Mouse (Mus musculus): ENCODE results near the gene Ruvbl1. TPM values are rescaled to one million over a fixed set of nuclear protein-coding genes. Genes with fewer than 3 reads are reported as not detected.

Gene Ruvbl1
- polyA plus RNA-seq, 1 experiment from 2014 or later, result 75.7 TPM

DNA sequence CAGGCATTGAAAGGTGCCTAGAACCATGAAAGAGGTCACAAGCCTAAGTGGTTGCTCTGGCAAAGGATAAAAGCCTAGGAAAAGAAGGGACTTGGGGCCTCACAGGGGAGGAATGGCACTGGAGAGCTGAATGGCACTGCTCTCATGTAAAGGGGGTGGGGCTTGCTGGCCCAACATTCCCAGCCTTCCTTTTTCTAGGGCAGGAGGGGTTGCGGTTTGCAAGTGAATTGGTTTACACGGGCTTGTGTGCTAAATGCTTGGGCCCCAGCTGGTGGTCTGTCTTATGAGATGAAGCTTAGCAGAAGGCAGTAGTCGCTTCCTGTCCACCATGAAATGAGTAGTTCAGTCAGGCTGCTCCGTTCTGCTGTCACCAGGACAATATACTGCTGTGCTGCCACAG is 17.8 kb upstream of the Ruvbl1 start:
- Histone ChIP-seq H3K9ac (no peak overlapping the region), H3K4me2 (no peak overlapping the region), H3K27ac (ENCODE audit: poor library complexity, severe bottlenecking) (no peak overlapping the region), H3K36me3 (no peaks in the 10 kb centered on the region), H3K27me3 (replicated peaks) (peaks cover 5% of the 10 kb centered on the region; the same call in 1 of the 2 replicates), H3K4me3 (no peak overlapping the region), H3K9me3 (replicated peaks) (no peaks in the 10 kb centered on the region), H3K4me1 (replicated peaks) (peaks cover 8% of the 10 kb centered on the region; the same call in 1 of the 2 replicates)
- ATAC-seq (ENCODE audit: insufficient number of reproducible peaks, low FRiP score), result no peak
- 56% methylated on average over 4 of the region's 4 CpGs for WGBS

DNA sequence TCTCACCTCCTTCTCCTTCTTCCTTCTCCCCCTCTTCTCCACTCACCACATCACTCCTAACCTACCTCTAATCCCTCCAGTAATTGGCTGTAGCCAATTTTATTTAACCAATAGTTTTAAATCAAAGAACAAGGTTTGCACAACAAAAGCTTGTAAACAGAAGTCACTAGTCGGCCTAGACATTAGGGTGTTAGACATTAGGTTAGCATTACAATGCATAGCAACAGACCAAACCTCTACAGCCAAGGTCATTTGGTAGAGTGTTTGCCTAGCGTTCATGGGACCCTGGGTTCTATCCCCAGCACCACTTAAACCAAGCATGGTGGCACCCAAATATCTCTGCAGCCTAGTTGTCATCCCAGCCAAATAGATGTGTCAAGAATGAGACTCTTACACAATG is 10.7 kb upstream of the Ruvbl1 start:
- peaks cover 5% of the 10 kb centered on the region; the same call in 1 of the 2 replicates for H3K27me3 ChIP-seq (replicated peaks)
- WGBS, result 56% methylated on average over 2 of the region's 2 CpGs

DNA sequence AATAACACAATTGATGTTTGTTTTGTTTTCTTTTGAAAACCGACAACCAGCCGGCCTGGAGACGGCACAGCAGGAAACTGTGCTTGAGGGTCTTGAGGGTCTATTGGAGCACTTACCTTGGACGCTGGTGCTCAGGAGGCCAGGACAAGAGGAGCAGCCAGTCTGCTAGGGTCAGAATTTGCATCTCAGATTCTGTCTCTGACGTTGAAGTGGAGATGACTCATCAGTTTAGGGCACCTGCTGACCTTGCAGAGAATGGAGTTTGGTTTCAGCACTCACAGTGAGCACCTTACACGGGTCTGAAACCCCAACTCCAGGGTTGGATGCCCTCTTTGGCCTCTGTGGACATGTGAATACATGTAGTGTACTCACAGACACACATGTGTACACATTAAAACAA is 4.7 kb downstream of the Ruvbl1 start:
- WGBS, result 78% methylated on average over 6 of the region's 6 CpGs
- ATAC-seq (ENCODE audit: insufficient number of reproducible peaks, low FRiP score), result no peak

More for the DNA sequence above, 10.7 kb upstream of the Ruvbl1 start:
- H3K9ac ChIP-seq, result no peak overlapping the region
- no peak overlapping the region for H3K4me3 ChIP-seq
- H3K27ac ChIP-seq (ENCODE audit: poor library complexity, severe bottlenecking), result no peak overlapping the region
- no peaks in the 10 kb centered on the region for H3K9me3 ChIP-seq (replicated peaks)
- no peaks in the 10 kb centered on the region for H3K36me3 ChIP-seq
- H3K4me2 ChIP-seq, result no peak overlapping the region
- no peak for ATAC-seq (ENCODE audit: insufficient number of reproducible peaks, low FRiP score)
- no peaks in the 10 kb centered on the region for H3K4me1 ChIP-seq (replicated peaks)

DNA sequence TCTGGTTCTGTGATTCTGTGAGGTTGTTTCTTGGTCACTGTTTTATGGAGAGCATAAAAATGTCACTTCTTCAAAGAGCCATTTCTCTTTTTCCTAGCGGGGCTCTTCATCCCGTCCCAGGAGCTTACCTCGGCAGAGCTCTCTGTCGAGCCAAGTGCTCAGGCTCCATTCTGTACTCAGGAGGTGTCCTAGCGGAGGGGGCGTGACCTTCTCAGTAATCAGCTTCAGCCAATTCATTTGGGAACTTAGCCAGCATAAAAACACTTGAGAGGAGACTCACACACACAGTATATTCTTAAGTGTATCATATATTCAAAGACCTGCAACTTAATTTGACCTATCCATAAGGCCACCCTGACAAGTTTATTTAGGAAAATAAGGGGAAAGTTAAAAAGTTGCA is 15.2 kb downstream of the Ruvbl1 start:
- Histone ChIP-seq H3K9ac (no peak overlapping the region), H3K27ac (ENCODE audit: poor library complexity, severe bottlenecking) (no peak overlapping the region), H3K4me3 (no peak overlapping the region), H3K27me3 (replicated peaks) (no peaks in the 10 kb centered on the region), H3K9me3 (replicated peaks) (no peaks in the 10 kb centered on the region), H3K4me1 (replicated peaks) (peaks cover 28% of the 10 kb centered on the region), H3K36me3 (peaks cover 78% of the 10 kb centered on the region), H3K4me2 (no peak overlapping the region)
- 56% methylated on average over 6 of the region's 6 CpGs for WGBS
- no peak for ATAC-seq (ENCODE audit: insufficient number of reproducible peaks, low FRiP score)

More for the DNA sequence above, 4.7 kb downstream of the Ruvbl1 start:
- Histone ChIP-seq H3K9me3 (replicated peaks) (no peaks in the 10 kb centered on the region), H3K27me3 (replicated peaks) (no peaks in the 10 kb centered on the region), H3K4me2 (no peak overlapping the region), H3K4me3 (no peak overlapping the region), H3K36me3 (peaks cover 67% of the 10 kb centered on the region), H3K9ac (no peak overlapping the region), H3K4me1 (replicated peaks) (peaks cover 15% of the 10 kb centered on the region), H3K27ac (ENCODE audit: poor library complexity, severe bottlenecking) (no peak overlapping the region)

DNA sequence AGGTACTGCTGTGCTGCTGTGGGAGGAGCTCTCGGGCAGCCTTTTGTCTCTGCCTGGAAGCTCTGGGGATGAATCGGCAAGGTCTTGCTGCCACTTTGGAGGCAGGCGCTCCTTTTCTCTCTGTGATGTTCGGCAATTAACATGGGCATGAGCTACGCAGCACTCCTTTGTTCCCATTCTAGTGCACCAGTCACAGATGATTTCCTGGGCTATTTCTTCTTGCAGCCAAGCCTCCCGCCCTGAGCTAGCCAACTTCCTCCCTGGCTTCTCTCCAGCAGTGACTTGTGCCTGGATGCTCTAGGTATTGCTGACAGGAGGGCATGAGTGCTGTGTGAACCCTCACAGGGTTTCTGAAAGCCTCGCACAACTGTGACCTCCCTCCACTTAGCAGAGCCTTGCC is 17.9 kb downstream of the Ruvbl1 start:
- no peak overlapping the region for H3K9ac ChIP-seq
- no peaks in the 10 kb centered on the region for H3K9me3 ChIP-seq (replicated peaks)
- H3K27ac ChIP-seq (ENCODE audit: poor library complexity, severe bottlenecking), result no peak overlapping the region; the same call in 1 of the 2 replicates
- H3K27me3 ChIP-seq (replicated peaks), result no peaks in the 10 kb centered on the region
- ATAC-seq (ENCODE audit: insufficient number of reproducible peaks, low FRiP score), result no peak
- peaks cover 86% of the 10 kb centered on the region for H3K36me3 ChIP-seq
- H3K4me2 ChIP-seq, result no peak overlapping the region
- 74% methylated on average over 7 of the region's 7 CpGs for WGBS
- H3K4me1 ChIP-seq (replicated peaks), result peaks cover 17% of the 10 kb centered on the region; the same call in 1 of the 2 replicates
- no peak overlapping the region for H3K4me3 ChIP-seq

DNA sequence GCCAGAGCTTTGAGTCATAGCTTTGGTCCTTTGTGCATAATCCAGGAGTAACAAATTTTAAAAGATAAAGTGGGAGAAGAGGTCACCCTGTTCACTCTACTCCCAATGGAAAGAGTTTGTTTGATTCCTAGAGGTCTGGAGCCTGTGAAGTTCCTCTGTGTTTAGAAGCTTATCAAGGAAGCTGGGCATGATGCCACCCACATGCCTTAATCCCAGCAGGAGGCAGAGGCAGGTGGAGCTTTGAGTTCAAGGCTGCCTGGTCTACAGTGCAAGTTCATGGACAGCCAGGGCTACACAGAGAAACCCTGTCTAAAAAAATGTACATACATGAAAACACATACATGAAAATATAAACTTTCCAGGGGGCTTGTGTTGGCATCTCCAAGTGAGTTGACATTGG is 18.7 kb downstream of the Ruvbl1 start:
- Histone ChIP-seq H3K27ac (ENCODE audit: poor library complexity, severe bottlenecking) (no peak overlapping the region), H3K4me2 (no peak overlapping the region), H3K9ac (no peak overlapping the region), H3K36me3 (peaks cover 84% of the 10 kb centered on the region), H3K9me3 (replicated peaks) (no peaks in the 10 kb centered on the region), H3K4me3 (no peak overlapping the region), H3K4me1 (replicated peaks) (peaks cover 17% of the 10 kb centered on the region; the same call in 1 of the 2 replicates), H3K27me3 (replicated peaks) (no peaks in the 10 kb centered on the region)
- no peak for ATAC-seq (ENCODE audit: insufficient number of reproducible peaks, low FRiP score)

DNA sequence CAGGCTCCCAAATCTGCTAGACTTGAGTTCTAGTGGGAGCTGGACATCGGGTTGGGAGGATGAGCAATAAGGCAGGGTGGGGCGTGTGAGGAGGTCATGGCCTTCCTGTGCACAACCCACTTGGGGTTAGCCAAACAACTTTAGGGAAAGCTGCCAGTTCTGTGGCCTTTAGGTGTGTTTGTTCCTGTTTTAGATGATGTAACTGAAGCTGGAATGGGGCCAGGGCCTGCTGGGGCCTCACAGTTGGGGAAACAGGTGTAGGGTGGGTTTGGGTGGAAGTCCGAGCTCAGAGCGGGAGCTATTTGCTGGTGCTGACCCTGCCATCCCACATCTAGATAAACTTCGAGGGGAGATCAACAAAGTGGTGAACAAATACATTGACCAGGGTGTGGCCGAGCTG is 20.2 kb downstream of the Ruvbl1 start:
- Histone ChIP-seq H3K9ac (no peak overlapping the region), H3K4me1 (replicated peaks) (peaks cover 12% of the 10 kb centered on the region; the same call in 1 of the 2 replicates), H3K9me3 (replicated peaks) (no peaks in the 10 kb centered on the region), H3K36me3 (peaks cover 73% of the 10 kb centered on the region), H3K27me3 (replicated peaks) (no peaks in the 10 kb centered on the region), H3K4me2 (no peak overlapping the region), H3K27ac (ENCODE audit: poor library complexity, severe bottlenecking) (no peak overlapping the region), H3K4me3 (no peak overlapping the region)
- WGBS, result 83% methylated on average over 6 of the region's 6 CpGs
- no peak for ATAC-seq (ENCODE audit: insufficient number of reproducible peaks, low FRiP score)

DNA sequence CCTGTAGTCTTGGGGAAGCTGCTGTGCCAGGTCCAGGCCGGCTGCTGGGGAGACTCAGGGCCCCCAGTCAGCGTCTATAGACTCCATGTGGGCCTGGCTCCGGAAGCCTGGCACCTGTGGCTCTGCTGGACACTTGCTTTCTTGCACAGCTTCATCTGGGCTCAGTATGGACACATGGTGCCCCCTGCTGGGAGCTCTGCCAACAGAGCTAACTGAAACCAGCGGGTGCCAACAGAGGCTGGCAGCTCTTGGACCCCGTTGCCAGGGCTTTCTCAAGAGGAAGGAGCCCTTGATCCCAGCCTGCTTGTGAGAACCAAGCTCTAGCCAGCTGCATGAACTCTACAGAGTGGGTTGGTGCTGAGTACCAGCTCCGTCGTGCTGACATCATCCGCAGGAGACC is 21.7 kb downstream of the Ruvbl1 start:
- Histone ChIP-seq H3K27me3 (replicated peaks) (no peaks in the 10 kb centered on the region), H3K4me3 (no peak overlapping the region), H3K9ac (no peak overlapping the region), H3K4me1 (replicated peaks) (peaks cover 9% of the 10 kb centered on the region; the same call in 1 of the 2 replicates), H3K4me2 (no peak overlapping the region), H3K27ac (ENCODE audit: poor library complexity, severe bottlenecking) (no peak overlapping the region), H3K36me3 (peaks cover 76% of the 10 kb centered on the region), H3K9me3 (replicated peaks) (no peaks in the 10 kb centered on the region)
- 82% methylated on average over 8 of the region's 8 CpGs for WGBS
- no peak; the same call in 1 of the 2 replicates for ATAC-seq (ENCODE audit: insufficient number of reproducible peaks, low FRiP score)

DNA sequence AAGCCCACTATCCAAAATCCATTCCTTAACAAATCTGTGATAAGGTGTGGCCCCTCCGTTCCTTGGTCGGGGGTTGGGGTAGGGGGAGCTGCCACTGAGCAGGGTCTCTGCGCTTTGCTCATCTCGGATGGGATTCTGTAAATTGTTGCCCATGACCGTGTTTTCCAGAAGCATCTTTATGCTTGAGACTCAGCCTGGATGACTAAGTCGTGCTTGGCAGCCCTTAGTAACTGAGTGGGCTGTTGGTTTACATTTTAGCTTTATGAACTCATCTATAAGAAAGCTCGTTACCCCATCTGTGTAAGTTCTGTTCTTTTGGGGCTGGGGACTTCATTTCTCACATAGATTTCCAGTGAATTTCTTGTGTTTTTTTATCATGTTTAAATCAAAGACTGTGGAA is 23.8 kb downstream of the Ruvbl1 start:
- Histone ChIP-seq H3K4me2 (no peak overlapping the region), H3K27ac (ENCODE audit: poor library complexity, severe bottlenecking) (no peak overlapping the region), H3K9me3 (replicated peaks) (no peaks in the 10 kb centered on the region), H3K27me3 (replicated peaks) (no peaks in the 10 kb centered on the region), H3K4me1 (replicated peaks) (no peaks in the 10 kb centered on the region), H3K9ac (no peak overlapping the region), H3K36me3 (peaks cover 81% of the 10 kb centered on the region), H3K4me3 (no peak overlapping the region)
- WGBS, result 86% methylated on average over 7 of the region's 7 CpGs
- no peak for ATAC-seq (ENCODE audit: insufficient number of reproducible peaks, low FRiP score)

DNA sequence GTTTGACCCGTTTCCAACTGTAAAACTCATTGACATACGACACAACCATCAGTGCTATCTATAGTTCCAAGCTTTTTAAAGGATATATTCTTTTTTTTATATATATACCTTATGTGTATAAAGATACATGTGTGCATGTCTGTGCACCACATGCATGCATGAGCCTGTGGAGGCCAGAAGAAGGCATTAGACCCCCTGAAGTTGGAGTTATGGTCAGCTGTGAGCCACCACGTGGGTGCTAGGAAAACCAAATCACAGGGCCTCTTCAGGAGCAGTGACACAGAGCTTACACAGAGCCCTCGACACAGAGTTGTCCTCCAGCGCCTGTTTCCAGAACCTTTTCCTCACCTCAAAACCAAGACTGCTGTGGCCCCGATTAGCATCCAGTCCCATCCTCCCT is 24.6 kb downstream of the Ruvbl1 start:
- no peak overlapping the region for H3K27ac ChIP-seq (ENCODE audit: poor library complexity, severe bottlenecking)
- no peak for ATAC-seq (ENCODE audit: insufficient number of reproducible peaks, low FRiP score)
- no peaks in the 10 kb centered on the region for H3K27me3 ChIP-seq (replicated peaks)
- 84% methylated on average over 6 of the region's 6 CpGs for WGBS
- H3K36me3 ChIP-seq, result peaks cover 73% of the 10 kb centered on the region
- no peak overlapping the region for H3K9ac ChIP-seq
- H3K4me3 ChIP-seq, result no peak overlapping the region
- no peak overlapping the region for H3K4me2 ChIP-seq
- no peaks in the 10 kb centered on the region for H3K4me1 ChIP-seq (replicated peaks)
- no peaks in the 10 kb centered on the region for H3K9me3 ChIP-seq (replicated peaks)

DNA sequence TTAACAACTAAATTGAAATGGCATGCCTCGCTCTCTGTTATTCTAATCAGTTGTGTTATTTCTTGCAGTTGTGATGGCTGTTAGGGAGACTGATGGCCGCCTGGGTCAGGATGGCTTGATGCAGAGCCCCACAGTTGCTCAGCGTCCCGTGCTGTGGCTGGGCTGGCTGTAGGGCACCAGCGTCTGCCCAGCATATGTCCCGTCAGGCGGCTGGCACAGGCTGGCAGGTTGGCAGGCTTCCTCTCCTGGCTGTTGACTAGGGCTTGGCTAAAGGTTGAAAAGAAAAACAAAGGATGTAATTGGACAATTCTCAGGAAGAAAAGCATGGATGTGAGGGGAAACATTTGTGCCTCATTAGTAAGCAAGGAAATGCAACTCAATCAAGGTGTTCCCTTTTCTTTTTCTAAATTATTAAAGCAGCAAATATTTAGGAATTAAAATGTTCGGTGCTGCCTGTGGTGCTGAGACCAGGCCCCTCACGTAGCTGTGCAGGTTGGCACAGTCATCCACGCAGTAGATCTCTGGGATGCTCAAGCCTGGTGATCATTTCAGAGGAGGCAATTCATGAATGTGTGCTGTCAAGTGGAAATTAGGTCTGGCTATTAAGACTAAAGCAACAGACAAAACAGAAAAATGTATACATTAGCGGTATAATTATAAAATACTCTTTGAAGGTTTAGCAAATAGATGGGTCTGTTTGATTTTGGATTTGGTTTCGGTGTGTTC is 25.6 kb downstream of the Ruvbl1 start:
- no peaks in the 10 kb centered on the region for H3K27me3 ChIP-seq (replicated peaks)
- H3K27ac ChIP-seq (ENCODE audit: poor library complexity, severe bottlenecking), result no peak overlapping the region
- no peak overlapping the region for H3K4me2 ChIP-seq
- no peak overlapping the region for H3K9ac ChIP-seq
- H3K9me3 ChIP-seq (replicated peaks), result no peaks in the 10 kb centered on the region
- no peak for ATAC-seq (ENCODE audit: insufficient number of reproducible peaks, low FRiP score)
- H3K36me3 ChIP-seq, result peaks cover 68% of the 10 kb centered on the region
- H3K4me3 ChIP-seq, result no peak overlapping the region
- 92% methylated on average over 12 of the region's 12 CpGs for WGBS
- H3K4me1 ChIP-seq (replicated peaks), result no peaks in the 10 kb centered on the region

DNA sequence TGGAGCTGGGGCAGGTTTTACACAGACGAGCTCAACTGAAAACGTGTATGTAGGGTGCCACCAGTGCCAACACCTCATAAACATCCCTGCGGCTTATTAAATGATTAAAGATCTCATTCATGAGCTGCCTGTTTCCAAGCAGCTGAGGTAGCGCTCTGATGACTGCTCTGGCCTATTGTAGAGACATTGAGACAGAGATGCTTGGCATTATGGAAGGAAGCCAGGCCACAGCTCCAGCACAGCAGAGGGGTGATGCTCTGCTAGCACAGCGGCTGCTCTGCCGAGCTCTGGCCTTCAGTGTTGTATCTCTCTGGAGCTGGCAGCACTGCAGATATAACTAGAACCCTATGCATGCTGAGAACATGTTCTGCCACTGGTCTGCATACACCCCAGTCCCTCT is 28.5 kb downstream of the Ruvbl1 start:
- H3K27ac ChIP-seq (ENCODE audit: poor library complexity, severe bottlenecking), result no peak overlapping the region
- no peaks in the 10 kb centered on the region for H3K4me1 ChIP-seq (replicated peaks)
- H3K9me3 ChIP-seq (replicated peaks), result no peaks in the 10 kb centered on the region
- H3K36me3 ChIP-seq, result peaks cover 65% of the 10 kb centered on the region
- no peak overlapping the region for H3K4me2 ChIP-seq
- ATAC-seq (ENCODE audit: insufficient number of reproducible peaks, low FRiP score), result no peak
- no peak overlapping the region for H3K4me3 ChIP-seq
- H3K27me3 ChIP-seq (replicated peaks), result no peaks in the 10 kb centered on the region; the same call in 1 of the 2 replicates
- H3K9ac ChIP-seq, result no peak overlapping the region
- 86% methylated on average over 6 of the region's 6 CpGs for WGBS

Data from heart, embryonic 12.5 days (tissue).